Mouse (Mus musculus): ENCODE results near the gene Acbd4. TPM values are rescaled to one million over a fixed set of nuclear protein-coding genes. Genes with fewer than 3 reads are reported as not detected.

Acbd4 gene
- polyA plus RNA-seq, 1 experiment from 2014 or later: 56.5 TPM

DNA sequence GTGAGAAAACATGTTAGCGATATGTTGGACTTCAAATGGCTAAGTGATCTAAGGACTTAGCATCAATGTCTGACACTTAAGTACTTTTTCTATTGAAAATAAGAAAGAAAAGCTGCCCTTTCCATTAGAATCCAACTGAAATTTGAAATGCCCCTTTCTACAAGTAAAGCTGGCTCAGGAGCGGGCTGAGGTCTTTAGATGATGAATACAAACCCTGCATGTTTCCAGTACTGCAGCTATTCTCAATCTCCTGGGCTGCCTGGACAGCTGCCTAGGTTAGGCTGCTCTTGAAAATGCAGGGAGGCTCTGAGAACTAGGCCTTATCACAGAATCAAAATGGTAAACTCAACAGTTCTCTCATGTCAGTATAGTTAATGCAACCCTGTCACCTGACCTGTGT lies 17.4 kb downstream of the Acbd4 start:
- no peak for ATAC-seq
- no peak overlapping the region for H3K4me3 ChIP-seq (ENCODE audit: low read depth, low read length)
- no peaks in the 10 kb centered on the region for H3K9me3 ChIP-seq (ENCODE audit: low read length)

GRCm38 (mm10) chr11:103119609-103120008 lies 18.1 kb downstream of the Acbd4 start:
- H3K9me3 ChIP-seq (ENCODE audit: low read length): no peaks in the 10 kb centered on the region
- H3K4me2 ChIP-seq (ENCODE audit: low read depth, low read length): no peak overlapping the region
- WGBS (ENCODE audit: insufficient replicate concordance): 63% methylated on average over 5 of the region's 5 CpGs
- no peak overlapping the region for H3K9ac ChIP-seq (replicated peaks)
- H3K36me3 ChIP-seq (replicated peaks; ENCODE audit: insufficient read depth, low read length): no peaks in the 10 kb centered on the region
- peaks cover 21% of the 10 kb centered on the region for H3K4me1 ChIP-seq (ENCODE audit: insufficient read depth)
- no peak overlapping the region for H3K4me3 ChIP-seq (ENCODE audit: low read depth, low read length)
- ATAC-seq: no peak
- TF ChIP-seq CTCF (IDR thresholded peaks at IDR 0.05; ENCODE audit: low read depth): no peak
- no peak for TF ChIP-seq EP300 (IDR thresholded peaks at IDR 0.05; ENCODE audit: low read depth)
- no peak overlapping the region for H3K27ac ChIP-seq (ENCODE audit: low read depth)
- DNase-seq: no peak
- H3K27me3 ChIP-seq (ENCODE audit: insufficient read depth, low read length): no peaks in the 10 kb centered on the region

More for the DNA sequence above, 17.4 kb downstream of the Acbd4 start:
- Histone ChIP-seq H3K36me3 (replicated peaks; ENCODE audit: insufficient read depth, low read length) (no peaks in the 10 kb centered on the region), H3K4me1 (ENCODE audit: insufficient read depth) (peaks cover 24% of the 10 kb centered on the region), H3K4me2 (ENCODE audit: low read depth, low read length) (peak overlapping the region; percentile 87), H3K27ac (ENCODE audit: low read depth) (no peak overlapping the region), H3K9ac (replicated peaks) (no peak overlapping the region), H3K27me3 (ENCODE audit: insufficient read depth, low read length) (no peaks in the 10 kb centered on the region)
- TF ChIP-seq EP300 (IDR thresholded peaks at IDR 0.05; ENCODE audit: low read depth) (no peak), CTCF (IDR thresholded peaks at IDR 0.05; ENCODE audit: low read depth) (no peak)
- 84% methylated on average over 2 of the region's 2 CpGs for WGBS (ENCODE audit: insufficient replicate concordance)
- DNase-seq: no peak

- ATAC-seq: no peak
- peaks cover 17% of the 10 kb centered on the region for H3K4me1 ChIP-seq (ENCODE audit: insufficient read depth)
- H3K9me3 ChIP-seq (ENCODE audit: low read length): no peaks in the 10 kb centered on the region
- H3K36me3 ChIP-seq (replicated peaks; ENCODE audit: insufficient read depth, low read length): no peaks in the 10 kb centered on the region
- no peak for DNase-seq
- H3K4me2 ChIP-seq (ENCODE audit: low read depth, low read length): no peak overlapping the region
- no peak overlapping the region for H3K27ac ChIP-seq (ENCODE audit: low read depth)
- H3K4me3 ChIP-seq (ENCODE audit: low read depth, low read length): no peak overlapping the region
- 72% methylated on average over 5 of the region's 5 CpGs for WGBS (ENCODE audit: insufficient replicate concordance)
- H3K27me3 ChIP-seq (ENCODE audit: insufficient read depth, low read length): no peaks in the 10 kb centered on the region
- H3K9ac ChIP-seq (replicated peaks): no peak overlapping the region
- no peak for TF ChIP-seq CTCF (IDR thresholded peaks at IDR 0.05; ENCODE audit: low read depth)
- no peak for TF ChIP-seq EP300 (IDR thresholded peaks at IDR 0.05; ENCODE audit: low read depth)
These were observed 18.8 kb downstream of the Acbd4 start for GRCm38 (mm10) chr11:103120315-103120714.

GRCm38 (mm10) chr11:103131701-103132575 lies 30.5 kb downstream of the Acbd4 start, which contains the start of gene Hexim2:
TSS of gene Hexim2 (plus strand) at chr11:103132429.
- peaks cover 38% of the 10 kb centered on the region for H3K4me1 ChIP-seq (ENCODE audit: insufficient read depth)
- WGBS (ENCODE audit: insufficient replicate concordance): 0% methylated on average over 39 of the region's 39 CpGs

GRCm38 (mm10) chr11:103132576-103133455 lies 31.3 kb downstream of the Acbd4 start:
- peak overlapping the region; percentile 98 for H3K27ac ChIP-seq (ENCODE audit: low read depth)
- ATAC-seq: peak; percentile 92
- peak; percentile 100 for DNase-seq
- H3K9ac ChIP-seq (replicated peaks): peak overlapping the region; percentile 100
- TF ChIP-seq EP300 (IDR thresholded peaks at IDR 0.05; ENCODE audit: low read depth) (peak; percentile 73), CTCF (IDR thresholded peaks at IDR 0.05; ENCODE audit: low read depth) (no peak)
- H3K4me2 ChIP-seq (ENCODE audit: low read depth, low read length): peak overlapping the region; percentile 74
- WGBS (ENCODE audit: insufficient replicate concordance): 2% methylated on average over 58 of the region's 58 CpGs
- no peaks in the 10 kb centered on the region for H3K36me3 ChIP-seq (replicated peaks; ENCODE audit: insufficient read depth, low read length)
- H3K4me3 ChIP-seq (ENCODE audit: low read depth, low read length): peak overlapping the region; percentile 99
- H3K4me1 ChIP-seq (ENCODE audit: insufficient read depth): peaks cover 38% of the 10 kb centered on the region
- H3K27me3 ChIP-seq (ENCODE audit: insufficient read depth, low read length): no peaks in the 10 kb centered on the region
- no peaks in the 10 kb centered on the region for H3K9me3 ChIP-seq (ENCODE audit: low read length)

More at GRCm38 (mm10) chr11:103131701-103132575, 30.5 kb downstream of the Acbd4 start, which contains the start of gene Hexim2:
- Histone ChIP-seq H3K9me3 (ENCODE audit: low read length) (no peaks in the 10 kb centered on the region), H3K27ac (ENCODE audit: low read depth) (peak within 1 kb of the TSS; percentile 98), H3K4me3 (ENCODE audit: low read depth, low read length) (peak within 1 kb of the TSS; percentile 99), H3K9ac (replicated peaks) (peak within 1 kb of the TSS; percentile 100), H3K4me2 (ENCODE audit: low read depth, low read length) (peak within 1 kb of the TSS; percentile 74), H3K36me3 (replicated peaks; ENCODE audit: insufficient read depth, low read length) (peaks cover 2% of the 10 kb centered on the region; the same call in 1 of the 2 replicates), H3K27me3 (ENCODE audit: insufficient read depth, low read length) (no peaks in the 10 kb centered on the region)
- DNase-seq: peak; percentile 71
- TF ChIP-seq EP300 (IDR thresholded peaks at IDR 0.05; ENCODE audit: low read depth) (no peak), CTCF (IDR thresholded peaks at IDR 0.05; ENCODE audit: low read depth) (no peak)
- ATAC-seq: peak; percentile 20
